Mouse (Mus musculus): ENCODE data around the gene Cd300lg. TPM values are rescaled to one million over a fixed set of nuclear protein-coding genes. Genes with fewer than 3 reads are reported as not detected.

Cd300lg gene
- 0.46 and 0.49 TPM in 2 replicates for polyA plus RNA-seq (2016; fragmentation: Nextera tagmentation; extraction: Ambion mirVana)

- H3K4me1 ChIP-seq, result no peaks in the 10 kb centered on the region
- no peak within 1 kb of the TSS for H3K27ac ChIP-seq
- H3K4me3 ChIP-seq, result no peak within 1 kb of the TSS
- ATAC-seq (ENCODE audit: low FRiP score, low read depth), result no peak
- no peak within 1 kb of the TSS for H3K9ac ChIP-seq
- no peaks in the 10 kb centered on the region for H3K36me3 ChIP-seq
- H3K27me3 ChIP-seq (replicated peaks), result no peaks in the 10 kb centered on the region
- H3K9me3 ChIP-seq, result peaks cover 18% of the 10 kb centered on the region
- WGBS, result 65% methylated on average over 5 of the region's 5 CpGs
- H3K4me2 ChIP-seq (replicated peaks), result no peak within 1 kb of the TSS
Measured at GRCm38 (mm10) chr11:102041350-102041949, at the start of gene Cd300lg. Gene Cd300lg, plus strand, starts transcription at chr11:102041509.

DNA sequence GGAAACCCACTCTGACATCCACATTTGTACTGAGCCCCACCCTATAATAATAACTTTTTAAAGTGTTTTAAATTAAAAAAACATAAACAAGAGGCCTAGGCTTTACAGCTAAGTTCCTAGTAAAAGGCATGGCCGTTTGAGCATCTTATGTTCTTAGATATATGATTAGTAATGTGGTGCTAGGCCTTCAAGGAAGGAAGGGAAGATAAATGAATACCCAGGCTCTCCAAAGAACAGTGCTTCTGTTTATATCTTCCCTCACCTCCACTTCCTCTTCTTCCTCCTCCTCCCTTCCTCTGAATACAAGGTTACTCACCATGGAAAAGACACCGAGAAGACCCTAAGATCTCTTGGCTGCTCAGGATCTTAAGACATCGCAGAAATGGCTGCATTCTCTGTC lies 49.5 kb upstream of the Cd300lg start:
- H3K4me2 ChIP-seq (replicated peaks), result no peak overlapping the region
- no peak for ATAC-seq (ENCODE audit: low FRiP score, low read depth)
- H3K4me1 ChIP-seq, result no peaks in the 10 kb centered on the region
- H3K9me3 ChIP-seq, result no peaks in the 10 kb centered on the region
- no peaks in the 10 kb centered on the region for H3K27me3 ChIP-seq (replicated peaks)
- no peaks in the 10 kb centered on the region for H3K36me3 ChIP-seq
- WGBS, result 86% methylated on average over 3 of the region's 3 CpGs
- H3K27ac ChIP-seq, result no peak overlapping the region
- no peak overlapping the region for H3K9ac ChIP-seq
- no peak overlapping the region for H3K4me3 ChIP-seq

GRCm38 (mm10) chr11:101992411-101992810 lies 48.9 kb upstream of the Cd300lg start:
- Histone ChIP-seq H3K4me2 (replicated peaks) (no peak overlapping the region), H3K36me3 (no peaks in the 10 kb centered on the region), H3K27me3 (replicated peaks) (no peaks in the 10 kb centered on the region), H3K27ac (no peak overlapping the region), H3K9ac (no peak overlapping the region), H3K4me1 (no peaks in the 10 kb centered on the region), H3K9me3 (no peaks in the 10 kb centered on the region), H3K4me3 (no peak overlapping the region)
- WGBS, result 89% methylated on average over 7 of the region's 7 CpGs
- ATAC-seq (ENCODE audit: low FRiP score, low read depth), result no peak

DNA sequence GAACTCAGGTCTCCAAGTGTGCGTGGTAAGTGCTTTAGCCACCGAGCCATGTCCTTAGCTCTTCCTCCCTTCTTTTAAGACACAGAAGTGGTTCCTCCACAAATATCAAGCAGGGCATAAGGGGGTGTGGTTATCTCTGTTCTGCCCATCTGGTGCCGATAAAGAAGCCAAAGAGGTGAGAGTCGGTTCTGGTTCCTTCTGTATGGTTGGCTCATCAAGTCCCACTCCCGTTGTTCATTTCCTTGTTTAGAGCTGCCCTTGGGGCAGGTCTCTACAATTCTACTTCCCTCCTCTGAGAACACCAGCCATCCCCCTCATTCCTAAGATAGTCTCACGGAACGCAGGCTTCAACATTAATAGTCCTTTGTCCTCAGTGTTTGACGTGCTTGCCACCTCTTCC lies 47.2 kb upstream of the Cd300lg start:
- H3K4me2 ChIP-seq (replicated peaks), result no peak overlapping the region
- no peak overlapping the region for H3K4me3 ChIP-seq
- H3K27ac ChIP-seq, result no peak overlapping the region
- no peaks in the 10 kb centered on the region for H3K4me1 ChIP-seq
- H3K36me3 ChIP-seq, result no peaks in the 10 kb centered on the region
- no peaks in the 10 kb centered on the region for H3K27me3 ChIP-seq (replicated peaks)
- no peak for ATAC-seq (ENCODE audit: low FRiP score, low read depth)
- no peak overlapping the region for H3K9ac ChIP-seq
- 79% methylated on average over 8 of the region's 8 CpGs for WGBS
- no peaks in the 10 kb centered on the region for H3K9me3 ChIP-seq

DNA sequence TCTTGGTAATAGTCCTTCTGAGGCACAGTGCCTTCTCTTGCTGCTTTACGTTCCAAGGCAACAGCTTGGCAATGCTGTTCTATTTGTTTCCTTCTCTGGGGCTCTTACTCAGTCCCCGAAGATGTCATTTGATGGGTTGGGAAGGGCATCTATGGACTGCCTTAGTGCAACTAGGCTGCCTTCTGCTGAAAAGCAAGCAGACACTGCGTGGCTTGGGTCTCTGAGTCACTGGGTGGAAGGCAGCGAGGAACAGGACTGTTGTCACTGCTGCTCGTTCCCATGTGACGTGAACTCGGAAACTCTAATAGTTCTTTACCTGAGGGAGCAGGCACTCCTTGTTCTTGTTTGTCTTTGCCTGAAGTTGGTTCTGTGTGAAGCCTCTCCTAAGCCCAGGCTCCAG lies 45.4 kb upstream of the Cd300lg start:
- no peaks in the 10 kb centered on the region for H3K9me3 ChIP-seq
- no peaks in the 10 kb centered on the region for H3K27me3 ChIP-seq (replicated peaks)
- H3K4me3 ChIP-seq, result no peak overlapping the region
- H3K4me2 ChIP-seq (replicated peaks), result no peak overlapping the region
- no peak overlapping the region for H3K27ac ChIP-seq
- peaks cover 8% of the 10 kb centered on the region for H3K36me3 ChIP-seq
- no peak overlapping the region for H3K9ac ChIP-seq
- no peaks in the 10 kb centered on the region for H3K4me1 ChIP-seq
- ATAC-seq (ENCODE audit: low FRiP score, low read depth), result no peak
- 93% methylated on average over 7 of the region's 7 CpGs for WGBS

DNA sequence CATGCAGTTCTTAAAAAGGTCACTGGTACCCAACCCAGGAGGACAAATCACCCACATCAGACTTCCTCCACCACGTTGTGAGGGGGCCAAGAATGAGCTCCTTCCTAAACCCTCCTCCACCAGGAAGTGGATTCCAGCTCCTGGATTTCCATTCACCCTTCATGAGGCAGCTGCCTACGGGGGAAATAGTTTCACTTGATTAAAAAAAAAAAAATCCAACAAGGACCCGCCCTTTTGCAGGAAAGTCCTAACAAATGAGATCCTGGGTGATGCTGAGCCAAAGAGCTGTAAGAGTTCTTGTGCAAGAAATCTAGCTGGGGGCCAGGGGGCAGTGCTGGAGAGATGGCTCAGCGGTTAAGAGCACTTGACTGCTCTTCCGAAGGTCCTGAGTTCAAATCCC lies 43.1 kb upstream of the Cd300lg start:
- no peaks in the 10 kb centered on the region for H3K27me3 ChIP-seq (replicated peaks)
- H3K27ac ChIP-seq, result no peak overlapping the region
- no peaks in the 10 kb centered on the region for H3K9me3 ChIP-seq
- WGBS, result 60% methylated on average over 5 of the region's 5 CpGs
- no peaks in the 10 kb centered on the region for H3K4me1 ChIP-seq
- no peak overlapping the region for H3K4me2 ChIP-seq (replicated peaks)
- H3K4me3 ChIP-seq, result no peak overlapping the region
- ATAC-seq (ENCODE audit: low FRiP score, low read depth), result no peak
- H3K9ac ChIP-seq, result no peak overlapping the region
- peaks cover 20% of the 10 kb centered on the region for H3K36me3 ChIP-seq

GRCm38 (mm10) chr11:101999466-101999865 lies 41.8 kb upstream of the Cd300lg start:
- Histone ChIP-seq H3K27me3 (replicated peaks) (no peaks in the 10 kb centered on the region), H3K9ac (no peak overlapping the region), H3K4me2 (replicated peaks) (no peak overlapping the region), H3K4me1 (no peaks in the 10 kb centered on the region), H3K27ac (no peak overlapping the region), H3K9me3 (no peaks in the 10 kb centered on the region), H3K36me3 (peaks cover 32% of the 10 kb centered on the region), H3K4me3 (no peak overlapping the region)
- WGBS, result 39% methylated on average over 4 of the region's 4 CpGs
- no peak for ATAC-seq (ENCODE audit: low FRiP score, low read depth)

- WGBS, result 90% methylated on average over 8 of the region's 8 CpGs
- no peak for ATAC-seq (ENCODE audit: low FRiP score, low read depth)
Measured at GRCm38 (mm10) chr11:102004251-102004650, 37.1 kb upstream of the Cd300lg start.

DNA sequence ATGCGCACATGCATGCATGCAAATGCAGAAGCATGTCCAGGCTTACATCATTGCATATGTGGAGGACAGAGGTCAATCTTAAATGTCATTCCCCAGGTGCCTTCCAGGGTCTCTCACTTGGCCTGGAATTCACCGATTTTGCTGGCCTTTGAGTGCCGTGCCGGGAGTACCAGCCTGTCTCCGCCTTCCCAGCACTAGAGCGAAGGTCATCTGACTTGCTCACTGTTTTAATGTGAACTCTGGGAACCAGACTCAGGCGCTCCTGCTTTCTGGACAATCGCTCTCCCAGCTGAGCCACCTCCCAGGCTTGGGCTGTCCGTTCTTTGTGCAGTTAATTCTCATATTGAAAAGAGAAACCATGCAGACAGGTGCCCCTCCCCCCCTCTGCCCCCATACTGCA lies 35.0 kb upstream of the Cd300lg start:
- Histone ChIP-seq H3K4me3 (no peak overlapping the region), H3K4me2 (replicated peaks) (no peak overlapping the region), H3K36me3 (peaks cover 79% of the 10 kb centered on the region), H3K27me3 (replicated peaks) (no peaks in the 10 kb centered on the region), H3K9me3 (no peaks in the 10 kb centered on the region), H3K4me1 (peaks cover 11% of the 10 kb centered on the region), H3K9ac (no peak overlapping the region), H3K27ac (no peak overlapping the region)
- ATAC-seq (ENCODE audit: low FRiP score, low read depth), result no peak
- 59% methylated on average over 9 of the region's 9 CpGs for WGBS

More at GRCm38 (mm10) chr11:102004251-102004650, 37.1 kb upstream of the Cd300lg start:
- H3K4me1 ChIP-seq, result no peaks in the 10 kb centered on the region
- H3K4me3 ChIP-seq, result no peak overlapping the region
- H3K9me3 ChIP-seq, result no peaks in the 10 kb centered on the region
- H3K36me3 ChIP-seq, result peaks cover 75% of the 10 kb centered on the region
- no peaks in the 10 kb centered on the region for H3K27me3 ChIP-seq (replicated peaks)
- H3K9ac ChIP-seq, result no peak overlapping the region
- H3K4me2 ChIP-seq (replicated peaks), result no peak overlapping the region
- H3K27ac ChIP-seq, result no peak overlapping the region

DNA sequence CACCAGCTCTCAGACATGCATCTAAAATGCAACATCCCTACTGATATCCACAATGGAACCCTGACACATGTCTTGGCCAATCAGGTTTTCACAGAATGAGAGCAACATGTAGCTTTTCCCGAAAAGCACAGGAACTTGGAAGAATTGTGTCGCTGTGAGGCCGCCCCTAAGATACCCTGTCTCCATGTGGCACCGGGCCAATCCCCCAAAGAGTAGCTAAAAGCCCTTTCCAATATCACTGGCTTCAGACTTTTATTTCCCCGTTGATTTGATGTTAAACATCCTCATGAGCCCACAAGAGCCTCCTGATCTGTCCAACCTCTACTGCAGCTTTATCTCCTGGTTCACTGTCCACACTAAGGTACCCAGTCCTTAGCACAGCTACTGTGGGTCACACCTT lies 34.6 kb upstream of the Cd300lg start:
- Histone ChIP-seq H3K4me3 (no peak overlapping the region), H3K4me1 (peaks cover 11% of the 10 kb centered on the region), H3K36me3 (peaks cover 79% of the 10 kb centered on the region), H3K9ac (no peak overlapping the region), H3K27ac (no peak overlapping the region), H3K27me3 (replicated peaks) (no peaks in the 10 kb centered on the region), H3K4me2 (replicated peaks) (no peak overlapping the region), H3K9me3 (no peaks in the 10 kb centered on the region)
- 85% methylated on average over 5 of the region's 5 CpGs for WGBS
- no peak for ATAC-seq (ENCODE audit: low FRiP score, low read depth)

- H3K4me2 ChIP-seq (replicated peaks), result no peak overlapping the region
- H3K4me3 ChIP-seq, result no peak overlapping the region
- no peaks in the 10 kb centered on the region for H3K27me3 ChIP-seq (replicated peaks)
- no peak for ATAC-seq (ENCODE audit: low FRiP score, low read depth)
- 93% methylated on average over 8 of the region's 8 CpGs for WGBS
- no peak overlapping the region for H3K27ac ChIP-seq
- H3K36me3 ChIP-seq, result peaks cover 85% of the 10 kb centered on the region
- no peaks in the 10 kb centered on the region for H3K9me3 ChIP-seq
- H3K9ac ChIP-seq, result no peak overlapping the region
- H3K4me1 ChIP-seq, result peaks cover 11% of the 10 kb centered on the region
Measured at GRCm38 (mm10) chr11:102008372-102008771, 32.9 kb upstream of the Cd300lg start.

GRCm38 (mm10) chr11:102008954-102009637 lies 32.2 kb upstream of the Cd300lg start:
- Histone ChIP-seq H3K4me1 (peaks cover 11% of the 10 kb centered on the region), H3K27me3 (replicated peaks) (no peaks in the 10 kb centered on the region), H3K27ac (no peak overlapping the region), H3K9me3 (no peaks in the 10 kb centered on the region), H3K9ac (no peak overlapping the region), H3K4me2 (replicated peaks) (no peak overlapping the region), H3K4me3 (no peak overlapping the region), H3K36me3 (peaks cover 82% of the 10 kb centered on the region)
- ATAC-seq (ENCODE audit: low FRiP score, low read depth), result no peak
- WGBS, result 83% methylated on average over 15 of the region's 15 CpGs

- Histone ChIP-seq H3K4me1 (peaks cover 11% of the 10 kb centered on the region), H3K9ac (no peak overlapping the region), H3K36me3 (peaks cover 79% of the 10 kb centered on the region), H3K27me3 (replicated peaks) (no peaks in the 10 kb centered on the region), H3K4me3 (no peak overlapping the region), H3K4me2 (replicated peaks) (no peak overlapping the region), H3K9me3 (no peaks in the 10 kb centered on the region), H3K27ac (peak overlapping the region; percentile 27; the same call in 1 of the 2 replicates)
- peak; percentile 68; the same call in 1 of the 2 replicates for ATAC-seq (ENCODE audit: low FRiP score, low read depth)
- WGBS, result 46% methylated on average over 13 of the region's 13 CpGs
Measured at GRCm38 (mm10) chr11:102010140-102010539, 31.2 kb upstream of the Cd300lg start.
